Mouse (Mus musculus): Measurements from ENCODE around the gene Atp5g2. TPM values are rescaled to one million over a fixed set of nuclear protein-coding genes. Genes with fewer than 3 reads are reported as not detected.

The Atp5g2 gene
- polyA plus RNA-seq (2015; fragmentation: Nextera tagmentation; extraction: Ambion mirVana) = 50.4 and 56.5 TPM in 2 replicates

DNA sequence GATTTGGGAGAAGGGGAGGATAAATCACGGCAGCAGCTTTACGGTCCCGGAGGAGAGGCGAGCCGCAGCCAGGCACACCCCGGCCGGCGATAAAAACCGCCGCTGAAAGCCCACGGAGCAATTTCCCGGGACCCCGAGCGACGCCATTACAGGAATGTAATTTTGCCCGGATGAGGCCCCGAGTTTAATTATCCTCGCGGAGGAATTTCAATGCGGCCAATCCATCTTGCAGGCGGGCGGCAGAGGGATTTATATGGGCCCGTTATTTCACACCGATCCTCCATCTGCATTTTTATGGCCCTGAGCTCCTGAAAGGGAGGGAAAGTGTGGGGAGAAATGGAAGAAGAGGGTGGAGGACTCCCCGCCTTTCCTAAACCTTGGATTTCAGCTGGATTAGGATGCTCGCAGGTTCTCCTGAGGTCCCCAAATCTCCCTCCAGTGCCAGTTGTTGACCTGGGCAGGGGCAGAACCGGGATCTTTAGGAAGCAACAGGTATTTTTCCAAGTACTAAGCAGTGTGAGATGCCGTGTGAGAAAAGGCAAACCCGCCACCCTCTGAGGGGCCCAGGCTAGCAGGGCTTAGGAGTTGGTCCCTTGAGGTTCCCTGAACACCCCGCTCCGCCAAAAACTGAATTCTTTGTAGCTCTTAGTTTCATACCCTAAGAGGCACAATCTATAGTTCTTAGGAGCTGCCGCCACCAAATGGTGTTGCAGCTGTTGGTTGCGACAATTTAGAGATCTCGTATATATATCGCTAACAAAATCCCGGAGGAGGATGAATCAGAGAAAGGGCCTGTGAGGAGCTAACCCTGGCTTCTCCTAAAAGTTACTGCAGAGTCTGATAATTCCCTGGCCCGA lies at the start of gene Atp5g2:
Gene Atp5g2 (minus strand): TSS at position 138 of the 857 bp plus-strand sequence.
- no peaks in the 10 kb centered on the region for H3K9me3 ChIP-seq (ENCODE audit: control insufficient read depth, low read length)
- H3K9ac ChIP-seq (replicated peaks; ENCODE audit: low read depth, low read length) = peak within 1 kb of the TSS; percentile 80
- H3K27ac ChIP-seq (ENCODE audit: low read length) = peak within 1 kb of the TSS; percentile 98
- H3K4me1 ChIP-seq (replicated peaks; ENCODE audit: control insufficient read depth, insufficient read depth, low read length) = peaks cover 37% of the 10 kb centered on the region
- H3K27me3 ChIP-seq (replicated peaks; ENCODE audit: control insufficient read depth, insufficient read depth, low read length) = no peaks in the 10 kb centered on the region
- ATAC-seq = no peak
- H3K4me3 ChIP-seq (replicated peaks; ENCODE audit: low read length) = peak within 1 kb of the TSS; percentile 77
- 3% methylated on average over 37 of the region's 37 CpGs for WGBS
- H3K36me3 ChIP-seq (ENCODE audit: control insufficient read depth, insufficient read depth) = peaks cover under 1% of the 10 kb centered on the region; the same call in 1 of the 2 replicates
- peak within 1 kb of the TSS; percentile 74 for H3K4me2 ChIP-seq (ENCODE audit: low read length)

DNA sequence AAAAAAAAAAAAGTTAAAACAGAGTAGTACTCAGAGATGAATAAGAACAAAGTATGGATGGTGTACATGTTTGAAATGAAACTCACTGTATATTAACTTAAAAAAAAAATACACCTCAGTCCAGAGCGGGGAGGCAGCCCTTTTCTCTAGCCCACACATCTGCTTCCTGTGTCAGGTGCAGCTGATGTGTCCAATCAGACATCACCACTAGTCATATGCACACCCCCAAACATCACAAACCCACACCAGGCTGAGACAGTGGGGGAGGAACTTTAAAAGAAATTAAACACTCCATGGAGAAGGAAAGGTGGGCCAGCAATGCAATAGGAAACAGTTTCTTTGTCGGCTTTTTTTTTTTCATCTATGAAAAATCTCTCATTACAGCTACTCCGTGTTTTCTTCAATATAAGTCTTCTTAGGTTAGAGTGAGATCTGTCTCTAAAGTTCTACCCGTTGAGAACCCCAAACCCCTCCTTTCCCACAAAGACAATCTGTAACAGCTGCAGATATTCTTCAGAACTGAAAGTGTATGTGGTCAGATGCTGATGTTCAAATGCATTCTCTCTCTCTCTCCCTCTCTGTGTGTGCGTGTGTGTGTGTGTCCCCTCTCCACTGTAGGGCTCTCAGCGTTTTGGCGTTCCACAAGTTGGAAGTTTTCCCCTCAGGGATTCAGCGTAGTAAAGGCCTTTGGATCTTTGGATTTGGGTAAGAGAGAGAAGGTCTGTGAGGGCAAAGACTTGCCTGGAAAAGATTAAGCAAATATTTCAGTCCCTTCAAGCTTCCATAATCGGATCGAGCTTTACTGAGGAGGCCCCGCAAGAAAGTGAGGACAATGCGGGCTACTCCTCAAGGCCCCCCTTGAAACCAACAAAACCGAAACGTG lies 49.1 kb upstream of the Atp5g2 start:
- H3K4me3 ChIP-seq (replicated peaks; ENCODE audit: low read length) = peak overlapping the region; percentile 87

DNA sequence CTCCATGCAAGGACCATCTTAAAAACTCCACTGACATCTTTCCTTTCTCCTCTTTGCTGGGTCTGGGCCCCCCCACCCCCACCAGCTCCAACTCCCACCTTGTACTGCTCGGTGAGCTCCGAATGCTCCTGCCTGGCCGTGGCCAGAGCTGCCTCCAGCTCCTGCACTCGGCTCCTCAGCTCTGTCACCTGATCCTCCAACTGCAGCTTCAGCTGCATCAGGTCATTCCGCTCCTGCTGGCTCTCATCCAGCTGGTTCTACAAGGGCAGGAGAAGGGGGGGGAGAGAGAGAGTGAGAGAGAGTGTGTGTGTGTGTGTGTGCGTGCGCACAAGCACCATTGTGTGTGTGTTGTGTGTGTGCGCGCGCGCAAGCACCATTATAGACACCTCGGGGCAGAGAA lies 44.0 kb upstream of the Atp5g2 start:
- no peaks in the 10 kb centered on the region for H3K27me3 ChIP-seq (replicated peaks; ENCODE audit: control insufficient read depth, insufficient read depth, low read length)
- no peak overlapping the region for H3K27ac ChIP-seq (ENCODE audit: low read length)
- no peak overlapping the region for H3K4me3 ChIP-seq (replicated peaks; ENCODE audit: low read length)
- H3K9ac ChIP-seq (replicated peaks; ENCODE audit: low read depth, low read length) = no peak overlapping the region
- peaks cover 6% of the 10 kb centered on the region for H3K4me1 ChIP-seq (replicated peaks; ENCODE audit: control insufficient read depth, insufficient read depth, low read length)
- ATAC-seq = no peak
- peaks cover 37% of the 10 kb centered on the region for H3K36me3 ChIP-seq (ENCODE audit: control insufficient read depth, insufficient read depth)
- WGBS = 66% methylated on average over 12 of the region's 12 CpGs
- no peak overlapping the region for H3K4me2 ChIP-seq (ENCODE audit: low read length)
- H3K9me3 ChIP-seq (ENCODE audit: control insufficient read depth, low read length) = no peaks in the 10 kb centered on the region

More for the DNA sequence above, 49.1 kb upstream of the Atp5g2 start:
- no peak for ATAC-seq
- H3K4me1 ChIP-seq (replicated peaks; ENCODE audit: control insufficient read depth, insufficient read depth, low read length) = peaks cover 16% of the 10 kb centered on the region
- peak overlapping the region; percentile 90 for H3K4me2 ChIP-seq (ENCODE audit: low read length)
- peaks cover 12% of the 10 kb centered on the region; the same call in 1 of the 2 replicates for H3K36me3 ChIP-seq (ENCODE audit: control insufficient read depth, insufficient read depth)
- peak overlapping the region; percentile 25 for H3K27ac ChIP-seq (ENCODE audit: low read length)
- no peaks in the 10 kb centered on the region; the same call in 1 of the 2 replicates for H3K27me3 ChIP-seq (replicated peaks; ENCODE audit: control insufficient read depth, insufficient read depth, low read length)
- no peaks in the 10 kb centered on the region for H3K9me3 ChIP-seq (ENCODE audit: control insufficient read depth, low read length)
- H3K9ac ChIP-seq (replicated peaks; ENCODE audit: low read depth, low read length) = peak overlapping the region; percentile 70
- 20% methylated on average over 14 of the region's 14 CpGs for WGBS

DNA sequence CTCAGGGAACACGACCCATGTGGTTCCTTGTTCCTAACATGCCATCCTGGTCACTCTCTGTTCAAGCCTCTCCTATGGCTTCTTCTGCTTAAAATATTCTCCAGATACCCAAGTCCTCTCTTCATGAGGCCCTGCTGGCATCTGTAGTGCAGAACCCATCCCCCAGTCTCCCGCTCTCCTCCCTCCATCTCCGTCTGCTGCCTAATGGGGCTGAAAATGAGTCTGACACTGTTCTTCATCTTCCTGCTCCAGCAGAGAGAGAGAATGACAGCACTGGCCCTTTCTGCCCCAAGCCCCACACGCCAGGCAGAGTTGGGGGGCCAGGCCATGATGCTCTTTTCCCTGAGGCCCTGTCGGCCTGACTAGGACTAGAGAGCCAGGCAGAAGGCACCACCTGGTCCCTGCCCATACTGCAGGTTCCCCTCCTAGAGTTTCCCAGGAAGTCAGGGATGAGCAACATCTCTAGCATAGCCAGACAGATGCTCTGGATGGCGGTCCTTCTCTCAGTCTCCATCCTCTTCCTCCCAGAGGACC lies 35.7 kb upstream of the Atp5g2 start:
- Histone ChIP-seq H3K4me1 (replicated peaks; ENCODE audit: control insufficient read depth, insufficient read depth, low read length) (peaks cover 20% of the 10 kb centered on the region), H3K27ac (ENCODE audit: low read length) (peak overlapping the region; percentile 42; the same call in 1 of the 2 replicates), H3K9me3 (ENCODE audit: control insufficient read depth, low read length) (no peaks in the 10 kb centered on the region), H3K4me3 (replicated peaks; ENCODE audit: low read length) (no peak overlapping the region), H3K9ac (replicated peaks; ENCODE audit: low read depth, low read length) (no peak overlapping the region), H3K4me2 (ENCODE audit: low read length) (no peak overlapping the region), H3K27me3 (replicated peaks; ENCODE audit: control insufficient read depth, insufficient read depth, low read length) (no peaks in the 10 kb centered on the region), H3K36me3 (ENCODE audit: control insufficient read depth, insufficient read depth) (peaks cover 35% of the 10 kb centered on the region)
- WGBS = 52% methylated on average over 6 of the region's 6 CpGs
- no peak for ATAC-seq

DNA sequence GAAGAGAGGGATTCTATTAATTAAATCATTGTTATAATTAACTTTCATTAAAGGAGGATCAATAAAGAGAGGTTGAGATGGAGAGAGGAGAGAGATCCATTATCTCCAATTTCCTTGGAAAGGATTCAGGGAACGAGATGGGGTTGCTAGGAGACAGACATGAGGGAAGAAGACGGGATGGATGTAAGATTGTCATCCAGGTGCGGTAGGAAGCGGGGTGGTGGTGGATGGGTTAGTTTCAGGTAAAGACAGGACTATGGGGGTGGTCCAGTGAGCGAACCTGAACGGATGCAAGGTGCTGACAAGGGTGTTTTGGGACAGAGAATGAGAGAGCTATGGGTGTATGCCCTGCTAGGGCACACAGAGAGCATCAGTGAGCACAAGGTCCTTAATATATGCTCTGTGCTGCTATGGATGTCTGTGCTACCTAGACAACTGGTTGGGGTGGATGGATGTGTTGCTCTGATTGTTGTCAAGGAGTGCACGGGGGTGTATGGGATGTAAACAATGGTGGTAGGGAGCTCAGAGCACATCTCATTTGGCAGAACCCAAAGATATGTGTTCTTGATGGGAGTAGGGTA lies 33.9 kb upstream of the Atp5g2 start:
- Histone ChIP-seq H3K4me1 (replicated peaks; ENCODE audit: control insufficient read depth, insufficient read depth, low read length) (peaks cover 20% of the 10 kb centered on the region), H3K9ac (replicated peaks; ENCODE audit: low read depth, low read length) (no peak overlapping the region), H3K9me3 (ENCODE audit: control insufficient read depth, low read length) (no peaks in the 10 kb centered on the region), H3K36me3 (ENCODE audit: control insufficient read depth, insufficient read depth) (peaks cover 24% of the 10 kb centered on the region), H3K27me3 (replicated peaks; ENCODE audit: control insufficient read depth, insufficient read depth, low read length) (no peaks in the 10 kb centered on the region), H3K4me2 (ENCODE audit: low read length) (no peak overlapping the region), H3K27ac (ENCODE audit: low read length) (peak overlapping the region; percentile 9), H3K4me3 (replicated peaks; ENCODE audit: low read length) (no peak overlapping the region)
- peak; percentile 32; the same call in 1 of the 2 replicates for ATAC-seq
- WGBS = 65% methylated on average over 7 of the region's 7 CpGs

DNA sequence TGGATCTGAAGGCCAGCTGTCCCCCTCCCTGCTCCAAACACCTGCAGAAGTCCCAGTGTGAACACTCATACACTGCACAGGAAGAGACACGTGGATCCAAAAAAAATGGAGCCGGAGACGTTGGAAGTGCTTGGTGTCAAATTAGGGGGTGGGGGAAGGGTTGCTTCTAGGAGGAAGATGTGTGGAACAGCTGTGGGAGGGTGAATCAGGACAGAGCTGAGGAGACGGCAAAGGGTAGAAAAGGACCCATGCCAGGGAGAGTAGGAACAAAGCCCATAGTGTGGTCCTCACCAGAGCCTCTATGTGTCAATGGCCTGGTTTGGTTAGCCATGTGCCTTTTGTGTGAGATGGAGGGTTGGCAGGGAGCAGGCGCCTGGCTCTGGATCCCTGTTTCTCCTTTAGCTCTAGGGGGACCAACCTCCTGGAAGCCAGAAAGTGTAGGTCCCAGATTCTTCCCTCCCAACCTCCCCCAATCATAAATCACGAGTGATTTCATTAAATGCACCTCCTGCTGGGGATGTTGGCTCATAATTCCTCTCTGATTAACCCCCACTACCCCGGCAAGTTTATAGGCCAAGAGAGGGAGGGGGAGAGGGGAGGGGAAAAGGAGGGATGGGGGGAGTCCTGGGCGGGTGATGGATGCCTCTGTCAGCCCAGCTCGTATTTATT lies 33.2 kb upstream of the Atp5g2 start:
- no peak overlapping the region for H3K4me3 ChIP-seq (replicated peaks; ENCODE audit: low read length)
- 28% methylated on average over 9 of the region's 9 CpGs for WGBS
- H3K36me3 ChIP-seq (ENCODE audit: control insufficient read depth, insufficient read depth) = peaks cover 18% of the 10 kb centered on the region
- H3K27me3 ChIP-seq (replicated peaks; ENCODE audit: control insufficient read depth, insufficient read depth, low read length) = no peaks in the 10 kb centered on the region
- peak; percentile 55 for ATAC-seq
- H3K9ac ChIP-seq (replicated peaks; ENCODE audit: low read depth, low read length) = no peak overlapping the region
- peaks cover 20% of the 10 kb centered on the region for H3K4me1 ChIP-seq (replicated peaks; ENCODE audit: control insufficient read depth, insufficient read depth, low read length)
- H3K9me3 ChIP-seq (ENCODE audit: control insufficient read depth, low read length) = no peaks in the 10 kb centered on the region
- H3K27ac ChIP-seq (ENCODE audit: low read length) = peak overlapping the region; percentile 75
- no peak overlapping the region for H3K4me2 ChIP-seq (ENCODE audit: low read length)

DNA sequence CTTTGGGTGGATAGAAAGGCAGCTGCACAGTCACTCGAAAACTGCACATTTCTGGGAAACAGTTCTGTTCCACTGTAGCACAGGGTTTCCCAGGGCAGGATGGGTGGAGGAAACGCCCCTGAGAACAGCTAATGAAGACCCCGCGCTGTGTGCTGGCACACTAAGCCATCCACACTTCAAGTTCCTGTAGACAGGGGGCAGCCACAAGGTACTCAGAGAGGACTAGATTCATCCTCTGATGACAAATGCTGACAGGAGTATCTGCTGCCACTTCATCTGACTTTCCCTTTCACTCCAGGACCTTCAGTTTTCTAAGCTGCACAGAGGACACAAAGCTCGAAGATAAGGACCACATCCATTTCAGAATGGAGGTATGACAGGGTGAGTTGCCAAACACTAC lies 32.7 kb upstream of the Atp5g2 start:
- H3K4me3 ChIP-seq (replicated peaks; ENCODE audit: low read length) = no peak overlapping the region
- peak overlapping the region; percentile 75 for H3K27ac ChIP-seq (ENCODE audit: low read length)
- no peak overlapping the region for H3K9ac ChIP-seq (replicated peaks; ENCODE audit: low read depth, low read length)
- peak; percentile 26; the same call in 1 of the 2 replicates for ATAC-seq
- WGBS = 62% methylated on average over 5 of the region's 5 CpGs
- H3K27me3 ChIP-seq (replicated peaks; ENCODE audit: control insufficient read depth, insufficient read depth, low read length) = 0 out of 2 replicates have a peak, but pooled peaks cover 2% of the 10 kb centered on the region
- no peaks in the 10 kb centered on the region for H3K9me3 ChIP-seq (ENCODE audit: control insufficient read depth, low read length)
- H3K36me3 ChIP-seq (ENCODE audit: control insufficient read depth, insufficient read depth) = peaks cover 16% of the 10 kb centered on the region
- no peak overlapping the region for H3K4me2 ChIP-seq (ENCODE audit: low read length)
- H3K4me1 ChIP-seq (replicated peaks; ENCODE audit: control insufficient read depth, insufficient read depth, low read length) = peaks cover 20% of the 10 kb centered on the region

DNA sequence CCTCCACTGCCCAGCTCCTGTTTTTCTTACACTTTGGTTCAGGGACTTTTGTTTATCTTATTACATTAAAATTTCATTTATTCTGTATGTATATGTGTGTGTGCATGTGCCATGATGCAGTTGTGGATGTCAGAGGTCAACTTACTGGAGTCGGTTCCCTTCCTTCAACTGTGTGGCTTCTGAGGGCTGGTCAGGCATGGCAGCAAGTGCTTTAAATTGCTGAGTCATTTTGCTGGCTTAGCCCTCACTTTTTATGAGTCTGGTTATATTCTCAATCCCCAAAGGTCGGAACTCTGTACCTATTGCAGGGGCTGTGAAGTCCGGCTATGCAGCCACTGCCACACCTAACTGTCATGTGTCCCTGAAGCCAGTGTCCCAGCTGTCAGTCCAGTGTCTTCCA lies 30.8 kb upstream of the Atp5g2 start:
- no peak for ATAC-seq
- 85% methylated on average over 3 of the region's 3 CpGs for WGBS
- Histone ChIP-seq H3K27me3 (replicated peaks; ENCODE audit: control insufficient read depth, insufficient read depth, low read length) (peaks cover 9% of the 10 kb centered on the region), H3K4me1 (replicated peaks; ENCODE audit: control insufficient read depth, insufficient read depth, low read length) (peaks cover 18% of the 10 kb centered on the region), H3K36me3 (ENCODE audit: control insufficient read depth, insufficient read depth) (0 out of 2 replicates have a peak, but pooled peaks cover under 1% of the 10 kb centered on the region), H3K4me3 (replicated peaks; ENCODE audit: low read length) (no peak overlapping the region), H3K9me3 (ENCODE audit: control insufficient read depth, low read length) (no peaks in the 10 kb centered on the region), H3K4me2 (ENCODE audit: low read length) (no peak overlapping the region), H3K9ac (replicated peaks; ENCODE audit: low read depth, low read length) (no peak overlapping the region), H3K27ac (ENCODE audit: low read length) (no peak overlapping the region)
